Mouse (Mus musculus): ENCODE measurements around the gene Clec3b.

GRCm38 (mm10) chr9:123157699-123158098 lies 7.0 kb downstream of the Clec3b start:
- TF ChIP-seq EP300 (optimal IDR thresholded peaks at IDR 0.05) (no peak), CTCF (IDR thresholded peaks at IDR 0.05; ENCODE audit: low read depth) (peak; percentile 18; the same call in 1 of the 2 replicates)

All from stomach, postnatal 0 days (tissue).